Mouse (Mus musculus) intestine, embryonic 14.5 days (tissue): ENCODE data around the gene D13Ertd608e. TPM values are rescaled to one million over a fixed set of nuclear protein-coding genes. Genes with fewer than 3 reads are reported as not detected.
A peak's percentile ranks its signal among the peaks of the same experiment; 100 is the strongest.
"Not testable (repeated sequence)": the region's sequence is repeated elsewhere in the genome, so short reads cannot be mapped to it uniquely, and the experiment has no call there.

Experiments used
- ATAC-seq: fragments of 200-750 bp; cut with Nextera tagmentation; replicated peaks from 2 replicates; pipeline ENCODE4 v1.8.0; 2017; ENCODE audit warnings: low read depth, moderate number of reproducible peaks, moderate TSS enrichment, moderate library complexity; ENCODE audit not compliant: low FRiP score, low TSS enrichment
- DNase-seq: peaks from one replicate; pipeline ENCODE4 v3.0.0-alpha.2; 2018; ENCODE audit warnings: low spot score
- H3K27ac ChIP-seq: fragments of 300-500 bp; sonication (generic); 2 replicates; pipeline ENCODE4 v1.5.1; 2014; ENCODE audit warnings: low read depth, mild to moderate bottlenecking, control low read depth
- H3K27me3 ChIP-seq: fragments of 300-500 bp; sonication (generic); replicated peaks from 2 replicates; pipeline ENCODE4 v1.6.1; 2014; ENCODE audit warnings: low read length, control low read depth; ENCODE audit not compliant: control insufficient read depth, insufficient read depth
- H3K36me3 ChIP-seq: fragments of 300-500 bp; sonication (generic); 2 replicates; pipeline ENCODE4 v1.6.1; 2014; ENCODE audit warnings: low read length, control low read depth; ENCODE audit not compliant: control insufficient read depth, insufficient read depth
- H3K4me1 ChIP-seq: fragments of 300-500 bp; sonication (generic); replicated peaks from 2 replicates; pipeline ENCODE4 v1.6.1; 2014; ENCODE audit warnings: low read length, control low read depth, mixed read lengths; ENCODE audit not compliant: control insufficient read depth, insufficient read depth
- H3K4me2 ChIP-seq: fragments of 300-500 bp; sonication (generic); 2 replicates; pipeline ENCODE4 v1.6.1; 2014; ENCODE audit warnings: low read length
- H3K4me3 ChIP-seq: fragments of 300-500 bp; sonication (generic); 2 replicates; pipeline ENCODE4 v1.5.1; 2014; ENCODE audit warnings: low read depth, low read length, control low read depth, mixed read lengths
- H3K9ac ChIP-seq: fragments of 300-500 bp; sonication (generic); 2 replicates; pipeline ENCODE4 v1.6.1; 2014; ENCODE audit warnings: mild to moderate bottlenecking, low read length
- H3K9me3 ChIP-seq: fragments of 300-500 bp; sonication (generic); 2 replicates; pipeline ENCODE4 v1.6.1; 2016; ENCODE audit warnings: low read length, control low read depth; ENCODE audit not compliant: control insufficient read depth
- whole genome bisulfite sequencing: fragments of 180-500 bp; shearing (Covaris S2); extraction: QIAGEN DNeasy Blood & Tissue Kit; methylation state at CpG from one replicate; pipeline ENCODE4 v1.1.7; 2014; 5-methylcytosine and 5-hydroxymethylcytosine counted together
- polyA plus RNA-seq: library from polyadenylated mRNA; unstranded; fragments of >200 nt; fragmentation: Nextera tagmentation; extraction: Ambion mirVana; gene quantifications from 2 replicates; pipeline ENCODE4 v1.2.1, GENCODE M21; 2014

The D13Ertd608e gene
- not detected in 2 replicates for polyA plus RNA-seq

- not testable (repeated sequence) for H3K4me1 ChIP-seq, H3K9me3 ChIP-seq, H3K9ac ChIP-seq, H3K27ac ChIP-seq, H3K36me3 ChIP-seq, H3K4me3 ChIP-seq, H3K27me3 ChIP-seq
- ATAC-seq (peak; percentile 61; the same call in 1 of the 2 replicates), DNase-seq (peak; percentile 63)
- peak within 1 kb of the TSS; percentile 26; the same call in 1 of the 2 replicates for H3K4me2 ChIP-seq
- 12% methylated on average over 18 of the region's 25 CpGs for WGBS
Observed at GRCm38 (mm10) chr13:119835320-119836056, at the start of gene D13Ertd608e. Gene D13Ertd608e, plus strand, starts transcription at chr13:119836006.

GRCm38 (mm10) chr13:119789851-119790717 is 45.7 kb upstream of the D13Ertd608e start:
- WGBS, result 1% methylated on average over 39 of the region's 66 CpGs
- peak; percentile 63 for ATAC-seq
- no peaks in the 10 kb centered on the region for H3K27me3 ChIP-seq
- H3K4me3 ChIP-seq, result peak overlapping the region; percentile 79
- peak overlapping the region; percentile 53 for H3K4me2 ChIP-seq
- H3K9me3 ChIP-seq, result no peaks in the 10 kb centered on the region
- H3K27ac ChIP-seq, result peak overlapping the region; percentile 93
- peaks cover 12% of the 10 kb centered on the region; the same call in 1 of the 2 replicates for H3K4me1 ChIP-seq
- peaks cover 38% of the 10 kb centered on the region for H3K36me3 ChIP-seq
- DNase-seq, result peak; percentile 84
- peak overlapping the region; percentile 92 for H3K9ac ChIP-seq

GRCm38 (mm10) chr13:119790761-119791579 is 44.8 kb upstream of the D13Ertd608e start, which contains the start of gene Zfp131:
Gene Zfp131, minus strand, starts transcription at chr13:119790889.
- ATAC-seq, result peak; percentile 98
- Histone ChIP-seq H3K4me3 (peak within 1 kb of the TSS; percentile 79), H3K36me3 (peaks cover 29% of the 10 kb centered on the region), H3K4me1 (peaks cover 12% of the 10 kb centered on the region; the same call in 1 of the 2 replicates), H3K27ac (peak within 1 kb of the TSS; percentile 93), H3K4me2 (peak within 1 kb of the TSS; percentile 64), H3K9ac (peak within 1 kb of the TSS; percentile 92), H3K27me3 (no peaks in the 10 kb centered on the region), H3K9me3 (no peaks in the 10 kb centered on the region)
- peak; percentile 93 for DNase-seq
- WGBS, result 1% methylated on average over 71 of the region's 86 CpGs

GRCm38 (mm10) chr13:119791580-119792135 is 44.1 kb upstream of the D13Ertd608e start:
- Histone ChIP-seq H3K36me3 (peaks cover 23% of the 10 kb centered on the region), H3K27ac (peak overlapping the region; percentile 93), H3K9me3 (no peaks in the 10 kb centered on the region), H3K9ac (peak overlapping the region; percentile 92), H3K4me3 (peak overlapping the region; percentile 79), H3K27me3 (no peaks in the 10 kb centered on the region), H3K4me1 (peaks cover 12% of the 10 kb centered on the region; the same call in 1 of the 2 replicates), H3K4me2 (peak overlapping the region; percentile 64)
- ATAC-seq (no peak), DNase-seq (no peak)
- 4% methylated on average over 18 of the region's 18 CpGs for WGBS

GRCm38 (mm10) chr13:119792791-119793404 is 42.9 kb upstream of the D13Ertd608e start:
- Histone ChIP-seq H3K4me3 (no peak overlapping the region), H3K36me3 (peaks cover 12% of the 10 kb centered on the region), H3K4me1 (peaks cover 12% of the 10 kb centered on the region; the same call in 1 of the 2 replicates), H3K27ac (no peak overlapping the region), H3K9ac (no peak overlapping the region), H3K4me2 (no peak overlapping the region), H3K9me3 (no peaks in the 10 kb centered on the region), H3K27me3 (no peaks in the 10 kb centered on the region)
- WGBS, result 66% methylated on average over 5 of the region's 5 CpGs
- peak; percentile 15 for DNase-seq
- no peak for ATAC-seq

GRCm38 (mm10) chr13:119797656-119798055 is 38.1 kb upstream of the D13Ertd608e start:
- H3K27ac ChIP-seq, result no peak overlapping the region
- 48% methylated on average over 4 of the region's 4 CpGs for WGBS
- DNase-seq (no peak), ATAC-seq (no peak)
- no peak overlapping the region for H3K9ac ChIP-seq
- H3K9me3 ChIP-seq, result no peaks in the 10 kb centered on the region
- H3K4me3 ChIP-seq, result no peak overlapping the region
- H3K4me1 ChIP-seq, result no peaks in the 10 kb centered on the region
- no peaks in the 10 kb centered on the region for H3K27me3 ChIP-seq
- no peak overlapping the region for H3K4me2 ChIP-seq
- H3K36me3 ChIP-seq, result no peaks in the 10 kb centered on the region

GRCm38 (mm10) chr13:119808937-119809336 is 26.9 kb upstream of the D13Ertd608e start:
- 56% methylated on average over 2 of the region's 2 CpGs for WGBS

More at GRCm38 (mm10) chr13:119808937-119809336, 26.9 kb upstream of the D13Ertd608e start:
- no peaks in the 10 kb centered on the region for H3K36me3 ChIP-seq
- H3K9me3 ChIP-seq, result no peaks in the 10 kb centered on the region
- H3K27me3 ChIP-seq, result no peaks in the 10 kb centered on the region
- DNase-seq, result no peak
- no peaks in the 10 kb centered on the region for H3K4me1 ChIP-seq
- H3K4me2 ChIP-seq, result no peak overlapping the region
- no peak for ATAC-seq
- no peak overlapping the region for H3K9ac ChIP-seq
- H3K27ac ChIP-seq, result no peak overlapping the region
- H3K4me3 ChIP-seq, result no peak overlapping the region
